Mouse (Mus musculus) 3134 (cell line): ENCODE data around the gene Ephb3.
A peak's percentile ranks its signal among the peaks of the same experiment; 100 is the strongest.
"Not testable (repeated sequence)": the region's sequence is repeated elsewhere in the genome, so short reads cannot be mapped to it uniquely, and the experiment has no call there.

Experiments
- DNase-seq: peaks from one replicate; pipeline ENCODE4 v3.0.0-alpha.2; 2011; ENCODE audit warnings: low spot score; ENCODE audit not compliant: insufficient read length; ENCODE audit errors: extremely low read depth

Ephb3 gene

DNA sequence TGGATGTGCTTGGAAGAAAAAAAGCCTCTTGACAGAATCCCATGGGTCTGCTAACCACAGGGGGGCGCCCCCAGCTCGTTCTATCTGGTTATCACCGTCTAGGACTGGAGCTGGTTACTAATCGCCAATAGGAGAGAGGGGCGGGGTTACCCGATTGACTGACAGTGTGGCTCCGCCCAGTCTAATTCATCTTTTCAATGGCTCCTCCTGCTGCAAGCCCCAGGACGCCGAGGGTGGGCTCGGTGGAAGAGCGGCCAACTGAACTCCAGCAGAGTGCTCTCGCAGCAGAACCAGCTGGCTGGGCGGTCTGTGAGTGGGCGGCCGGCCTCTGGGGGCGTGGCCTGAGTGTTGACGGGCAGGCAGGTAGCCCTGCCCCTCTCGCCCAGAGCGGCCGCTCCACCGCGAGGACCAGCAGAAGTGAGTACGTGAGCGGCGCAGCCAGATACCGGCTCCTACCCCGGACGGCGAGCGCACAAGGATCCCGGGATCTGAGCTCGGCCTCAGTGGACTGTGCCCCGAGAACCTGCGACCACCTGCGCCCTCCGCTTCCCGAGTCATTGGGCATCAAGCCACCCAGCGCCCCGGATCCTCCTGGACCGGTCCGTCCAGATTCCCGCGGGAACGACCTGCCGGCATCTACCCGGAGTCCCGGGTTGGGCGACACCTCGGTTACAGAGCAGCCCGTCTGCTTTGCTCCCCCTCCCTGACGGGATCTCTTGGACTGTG, at the start of gene Ephb3:
Gene Ephb3 (plus strand): TSS at position 389 of the 726 bp plus-strand sequence.
- DNase-seq: peak; percentile 99

- DNase-seq: not testable (repeated sequence)
These were observed 48.3 kb upstream of the Ephb3 start for GRCm38 (mm10) chr16:21156261-21156660.

- DNase-seq: not testable (repeated sequence)
These were observed 45.3 kb upstream of the Ephb3 start for GRCm38 (mm10) chr16:21159226-21159625.

- DNase-seq: not testable (repeated sequence)
These were observed 41.1 kb upstream of the Ephb3 start for GRCm38 (mm10) chr16:21163423-21163822.

DNA sequence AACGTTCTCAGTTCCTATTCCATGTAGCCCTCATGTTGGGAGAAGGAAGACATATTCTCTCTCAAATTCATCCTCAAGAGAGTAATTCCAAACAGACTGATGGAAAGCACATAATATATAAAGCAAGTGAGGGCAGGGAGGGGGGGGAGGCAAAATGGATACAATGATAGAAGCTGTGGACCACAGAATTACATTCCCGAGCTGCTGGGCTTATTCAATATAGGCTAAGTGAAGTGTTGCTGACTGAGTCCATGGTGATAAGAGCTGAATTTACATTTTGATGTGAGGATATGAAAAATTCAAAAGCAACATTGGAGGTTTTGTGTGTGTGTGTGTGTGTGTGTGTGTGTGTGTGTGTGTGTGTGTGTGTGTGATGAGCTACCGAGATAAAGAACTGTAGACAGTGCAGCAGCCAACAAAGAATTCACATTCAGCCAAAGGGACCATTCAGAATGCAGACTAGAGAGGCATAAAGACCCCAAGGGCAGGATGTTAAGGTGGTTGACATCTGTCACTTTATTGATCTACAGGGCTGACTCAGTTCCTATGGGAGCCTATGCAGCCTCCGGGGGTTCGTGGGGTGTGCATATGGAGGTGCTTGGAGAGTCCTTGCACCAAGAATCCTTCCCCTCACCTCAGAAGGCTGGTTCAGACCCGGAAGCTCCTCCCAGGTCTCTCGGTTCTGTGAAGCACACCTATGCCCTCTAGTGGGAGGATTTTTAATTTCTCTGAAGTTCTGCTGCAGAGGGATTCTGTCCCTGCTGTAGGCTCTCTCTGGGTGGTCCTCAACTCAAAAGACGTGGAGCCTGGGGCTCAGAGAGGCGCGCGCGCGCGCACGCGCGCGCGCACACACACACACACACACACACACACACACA, 39.0 kb upstream of the Ephb3 start:
- DNase-seq: not testable (repeated sequence)

GRCm38 (mm10) chr16:21168730-21169129, 35.8 kb upstream of the Ephb3 start:
- DNase-seq: no peak

- no peak for DNase-seq
These were observed 29.3 kb upstream of the Ephb3 start for GRCm38 (mm10) chr16:21175236-21175635.

DNA sequence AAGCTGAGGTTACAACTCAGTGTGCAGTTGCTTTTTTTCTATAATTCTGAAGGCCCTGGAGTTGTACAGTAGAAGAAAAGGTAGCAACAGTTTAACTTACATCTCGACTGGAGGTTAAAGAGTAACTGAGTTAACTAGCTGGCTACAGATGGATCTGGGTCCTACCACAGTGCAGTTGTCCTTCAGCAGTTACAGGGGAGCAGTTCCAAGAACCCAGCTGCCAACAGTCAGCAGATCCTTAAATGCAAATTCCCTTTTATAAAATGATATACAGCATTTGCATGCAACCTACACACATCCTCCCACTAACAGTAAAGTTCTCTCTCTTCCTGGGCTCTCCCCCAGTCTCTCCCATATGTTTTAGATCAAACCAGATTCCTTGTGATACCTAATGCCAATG, 22.4 kb upstream of the Ephb3 start:
- no peak for DNase-seq

DNA sequence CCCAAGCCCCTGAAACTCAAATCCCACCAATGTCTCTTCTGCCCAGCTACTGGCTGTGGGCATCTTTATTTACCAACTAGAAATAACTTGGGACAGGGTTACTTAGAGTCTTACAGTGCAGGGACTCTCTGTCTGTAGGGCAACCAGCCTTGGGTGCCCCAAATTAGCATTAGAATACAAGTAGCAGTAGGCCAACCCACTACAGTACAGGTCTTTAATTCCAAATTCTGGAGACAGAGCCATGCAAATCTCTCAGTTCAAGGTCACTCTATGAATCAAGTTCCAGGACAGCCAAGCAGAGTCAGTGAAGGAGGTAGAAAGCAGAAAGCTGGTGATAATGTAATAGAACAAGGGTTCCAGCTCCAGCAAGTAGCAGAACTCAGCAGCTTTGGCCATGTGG, 19.9 kb upstream of the Ephb3 start:
- DNase-seq: no peak

DNA sequence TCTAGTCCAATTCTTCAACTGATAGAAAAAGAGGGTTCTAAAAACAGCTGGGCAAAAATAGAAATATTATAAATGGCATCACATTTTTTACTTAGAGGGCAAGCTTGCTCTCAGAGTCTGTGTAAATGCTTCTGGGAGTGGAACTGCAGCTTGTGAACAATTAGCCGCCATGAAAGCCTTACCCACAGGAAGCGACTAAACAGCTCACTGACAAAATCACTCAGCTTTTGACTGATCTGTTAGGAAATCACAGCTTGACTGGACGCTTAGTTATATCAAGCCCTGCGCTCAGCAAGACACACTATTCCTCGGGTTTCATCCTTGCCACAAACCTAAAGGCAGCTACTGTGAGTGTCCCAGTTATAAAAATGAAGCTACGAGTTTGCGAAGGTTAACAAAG, 17.0 kb upstream of the Ephb3 start:
- no peak for DNase-seq

GRCm38 (mm10) chr16:21188345-21188744, 16.2 kb upstream of the Ephb3 start:
- DNase-seq: no peak

GRCm38 (mm10) chr16:21191569-21191968, 13.0 kb upstream of the Ephb3 start:
- DNase-seq: no peak

- DNase-seq: peak; percentile 43
These were observed 11.8 kb upstream of the Ephb3 start for GRCm38 (mm10) chr16:21192509-21193354.

GRCm38 (mm10) chr16:21194182-21194581, 10.4 kb upstream of the Ephb3 start:
- no peak for DNase-seq

GRCm38 (mm10) chr16:21195260-21195866, 9.2 kb upstream of the Ephb3 start:
- DNase-seq: no peak

- DNase-seq: no peak
These were observed 8.0 kb upstream of the Ephb3 start for GRCm38 (mm10) chr16:21196576-21196975.

- DNase-seq: no peak
These were observed 7.0 kb upstream of the Ephb3 start for GRCm38 (mm10) chr16:21197542-21197941.

GRCm38 (mm10) chr16:21198006-21198405, 6.5 kb upstream of the Ephb3 start:
- no peak for DNase-seq

GRCm38 (mm10) chr16:21198529-21198928, 6.0 kb upstream of the Ephb3 start:
- no peak for DNase-seq

DNA sequence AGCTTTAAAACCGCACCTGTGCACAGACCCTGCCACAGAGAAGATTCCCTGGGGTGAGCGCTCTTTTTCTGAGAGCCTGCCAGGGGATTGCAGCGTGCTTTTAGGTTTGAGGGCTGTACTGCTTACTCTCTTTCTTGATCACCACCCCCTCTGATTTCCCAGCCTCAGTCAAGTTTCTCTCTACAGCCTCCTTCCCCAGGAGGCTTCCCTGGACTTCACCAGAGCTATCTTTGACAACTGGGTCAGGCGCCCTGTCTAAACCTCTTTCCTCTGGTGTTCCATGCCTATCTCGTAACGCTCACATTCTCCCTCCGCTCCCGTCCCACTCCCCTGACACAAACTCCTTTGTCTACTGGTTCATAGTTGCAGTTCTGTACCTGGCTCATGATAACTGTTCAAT, 5.1 kb upstream of the Ephb3 start:
- no peak for DNase-seq
